Mouse (Mus musculus) liver, adult 2 months (tissue): ENCODE data around the gene Chadl.

Experiments used
- CTCF ChIP-seq: fragments of 200-500 bp; IDR thresholded peaks from 2 replicates; pipeline ENCODE4 v1.5.1; 2011; ENCODE audit warnings: low read depth, low read length, control low read depth
- POLR2A ChIP-seq: fragments of 200-500 bp; IDR thresholded peaks from 2 replicates; pipeline ENCODE4 v1.6.1; 2011; ENCODE audit warnings: low read length, control low read depth; ENCODE audit not compliant: insufficient read depth; ENCODE audit errors: extremely low read depth

DNA sequence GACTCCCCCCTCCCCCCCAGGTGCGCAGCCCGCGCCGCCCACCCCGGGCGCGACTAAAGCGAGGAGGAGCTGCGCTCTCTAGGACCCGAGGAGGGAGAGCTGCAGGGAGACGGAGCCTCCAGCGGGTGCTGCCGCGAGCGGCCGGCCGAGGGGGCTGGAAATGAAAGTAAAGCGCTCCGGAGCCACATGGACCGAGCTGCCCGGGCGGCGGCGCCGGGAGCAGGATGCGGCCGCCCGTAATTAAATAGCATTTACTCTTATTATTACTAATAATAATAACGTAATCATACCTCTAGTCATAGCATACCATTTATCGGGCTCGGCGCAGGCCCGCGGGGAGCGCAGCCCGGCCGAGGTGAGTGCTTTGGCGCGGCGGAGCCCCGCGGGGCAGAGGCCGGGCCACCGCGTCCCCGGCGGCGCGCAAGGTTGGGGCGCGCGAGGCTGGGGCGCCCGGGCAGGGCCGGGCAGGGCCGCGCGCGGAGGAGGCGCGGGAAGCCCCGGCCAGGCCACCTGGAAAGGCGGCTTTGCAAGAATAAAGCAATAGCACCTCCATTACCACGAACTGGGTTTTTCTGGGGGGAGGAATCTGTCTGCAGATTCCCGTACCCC, 48.0 kb upstream of the Chadl start, which contains the start of the genes Zc3h7b and Rangap1:
- TF ChIP-seq POLR2A: 0 out of 2 replicates have a peak, but pooled peaks have one; percentile 31
- TF ChIP-seq CTCF: peak; percentile 20; the same call in 1 of the 2 replicates
